Comparison of ENCODE assay signal across 8 mouse cellular contexts in genomic region chr2:52425523-52425795, GRCm38 (mm10). TPM values are rescaled to one million over a fixed set of nuclear protein-coding genes. Genes with fewer than 3 reads are reported as not detected.
DNase-seq lines count a peak whose midpoint lies in the region; ATAC-seq and TF ChIP-seq lines count a peak whose summit lies in the region.

No protein-coding gene starts in this region.

- TF ChIP-seq CTCF in C2C12 (IDR thresholded peaks at IDR 0.05; ENCODE audit: control insufficient read depth, insufficient read depth, insufficient read length), result no peak
- TF ChIP-seq CTCF in liver, embryonic 14.5 days (IDR thresholded peaks at IDR 0.05; ENCODE audit: low read depth), result no peak

- H3K4me2 ChIP-seq in heart, embryonic 16.5 days (ENCODE audit: low read depth, low read length), result peak overlapping the region; percentile 80
- H3K4me2 ChIP-seq in liver, embryonic 14.5 days (ENCODE audit: low read depth), result peak overlapping the region; percentile 78

- peaks cover 3% of the 10 kb centered on the region; the same call in 1 of the 2 replicates for H3K36me3 ChIP-seq in erythroblast, embryonic 14.5 days (ENCODE audit: control insufficient read depth)
- peaks cover 3% of the 10 kb centered on the region for H3K36me3 ChIP-seq in C2C12 (ENCODE audit: control insufficient read depth, insufficient read depth)
- H3K36me3 ChIP-seq in heart, embryonic 16.5 days (ENCODE audit: control insufficient read depth, insufficient read depth), result no peaks in the 10 kb centered on the region
- H3K36me3 ChIP-seq in liver, embryonic 14.5 days (replicated peaks; ENCODE audit: control insufficient read depth, insufficient read depth, low read depth), result no peaks in the 10 kb centered on the region

- peak overlapping the region; percentile 95 for H3K4me3 ChIP-seq in erythroblast, embryonic 14.5 days (replicated peaks)
- H3K4me3 ChIP-seq in C2C12 (ENCODE audit: insufficient read depth, poor library complexity, severe bottlenecking), result peak overlapping the region; percentile 98
- peak overlapping the region; percentile 100 for H3K4me3 ChIP-seq in heart, embryonic 16.5 days (ENCODE audit: low read length)
- peak overlapping the region; percentile 72 to 96 for H3K4me3 ChIP-seq in liver, embryonic 14.5 days (ENCODE audit: insufficient read depth in 1 of 2, low read depth in 2 of 2, low read length in 2 of 2)

- no peak for DNase-seq in liver, embryonic 14.5 days (ENCODE audit: low read depth in 3 of 3, low spot score in 3 of 3)
- no peak for DNase-seq in cerebellum, adult 18-20 months
- no peak for DNase-seq in left cerebral cortex, adult 8-10 months (ENCODE audit: low spot score in 2 of 2)
- no peak for DNase-seq in adrenal gland, adult (ENCODE audit: inconsistent age in 2 of 2, low spot score in 1 of 2)

- TF ChIP-seq EP300 in liver, embryonic 14.5 days (IDR thresholded peaks at IDR 0.05; ENCODE audit: low read depth), result no peak

- ATAC-seq in erythroblast, adult 5-6 weeks (replicated peaks; ENCODE audit: low FRiP score, poor library complexity, severe bottlenecking), result no peak
- no peak for ATAC-seq in heart, embryonic 16.5 days (replicated peaks; ENCODE audit: extremely low read depth, insufficient read depth, low FRiP score)
- no peak for ATAC-seq in liver, embryonic 14.5 days (ENCODE audit: insufficient read depth)

- 21% methylated on average over 10 of the region's 10 CpGs for WGBS in heart, embryonic 16.5 days
- 21% methylated on average over 10 of the region's 10 CpGs for WGBS in liver, embryonic 14.5 days (ENCODE audit: insufficient replicate concordance)

- H3K79me3 ChIP-seq in C2C12 (ENCODE audit: low read depth), result peaks cover 41% of the 10 kb centered on the region

- peaks cover 35% of the 10 kb centered on the region for H3K4me1 ChIP-seq in erythroblast, embryonic 14.5 days (ENCODE audit: control insufficient read depth)
- H3K4me1 ChIP-seq in heart, embryonic 16.5 days (ENCODE audit: control insufficient read depth, insufficient read depth, low read length), result peaks cover 31% of the 10 kb centered on the region
- peaks cover 19 to 31% of the 10 kb centered on the region in 2 experiments for H3K4me1 ChIP-seq in liver, embryonic 14.5 days (replicated peaks; ENCODE audit: control insufficient read depth in 2 of 2, insufficient read depth in 2 of 2, low read length in 1 of 2)

- peaks cover 42% of the 10 kb centered on the region for H3K79me2 ChIP-seq in C2C12 (ENCODE audit: control insufficient read depth, insufficient read depth)

- H3K27ac ChIP-seq in heart, embryonic 16.5 days (ENCODE audit: low read length), result peak overlapping the region; percentile 77
- H3K27ac ChIP-seq in liver, embryonic 14.5 days, result peak overlapping the region; percentile 1; the same call in 1 of the 2 replicates

- H3ac ChIP-seq in C2C12 (ENCODE audit: control insufficient read depth, insufficient read length, low read depth), result peak overlapping the region; percentile 1

- peak overlapping the region; percentile 99 for H3K9ac ChIP-seq in heart, embryonic 16.5 days (ENCODE audit: low read length)
- H3K9ac ChIP-seq in liver, embryonic 14.5 days (replicated peaks), result peak overlapping the region; percentile 84

- peaks cover 20% of the 10 kb centered on the region for H3K27me3 ChIP-seq in erythroblast, embryonic 14.5 days (ENCODE audit: control insufficient read depth)
- H3K27me3 ChIP-seq in C2C12 (ENCODE audit: control insufficient read depth, insufficient read depth, insufficient read length), result no peaks in the 10 kb centered on the region
- H3K27me3 ChIP-seq in heart, embryonic 16.5 days (ENCODE audit: control insufficient read depth, insufficient read depth, low read length), result no peaks in the 10 kb centered on the region
- no peaks in the 10 kb centered on the region for H3K27me3 ChIP-seq in liver, embryonic 14.5 days (ENCODE audit: control insufficient read depth, insufficient read depth, low read length)

- H3K9me3 ChIP-seq in erythroblast, embryonic 14.5 days (ENCODE audit: control insufficient read depth, low read length), result no peaks in the 10 kb centered on the region
- no peaks in the 10 kb centered on the region for H3K9me3 ChIP-seq in heart, embryonic 16.5 days (replicated peaks; ENCODE audit: control insufficient read depth, low read length)
- no peaks in the 10 kb centered on the region for H3K9me3 ChIP-seq in liver, embryonic 14.5 days (ENCODE audit: control insufficient read depth, low read length)

TF ChIP-seq in C2C12, 6 proteins besides CTCF, POLR2A, EP300 and RAD21:
- TF ChIP-seq FOSL1 (IDR thresholded peaks at IDR 0.05; ENCODE audit: insufficient read depth, low read length, poor library complexity, severe bottlenecking) (no peak), MYOG (IDR thresholded peaks at IDR 0.05; ENCODE audit: control insufficient read depth, extremely low read depth, insufficient read length) (no peak), MAX (IDR thresholded peaks at IDR 0.05) (no peak), CEBPB (IDR thresholded peaks at IDR 0.05; ENCODE audit: low read depth) (no peak), USF1 (IDR thresholded peaks at IDR 0.05; ENCODE audit: low read depth) (no peak), MYOD1 (IDR thresholded peaks at IDR 0.05; ENCODE audit: control insufficient read depth, insufficient read length, low read depth) (no peak)
TF ChIP-seq in C2C12: peak in this region for 0.

RNA-seq across cellular contexts. Expression of gene Arl5a, which starts 0.8 kb away (rescaled TPM):
- polyA plus RNA-seq in erythroblast, embryonic 14.5 days (2012), result 0.29 and 0.35 TPM in 2 replicates
- total RNA-seq in erythroblast, adult 5-6 weeks (2015; ENCODE audit: low replicate concordance), result 9.6 and 11.1 TPM in 2 replicates
- total RNA-seq in erythroblast, adult 5-6 weeks (2017; ENCODE audit: low replicate concordance), result 7.1 and 12.8 TPM in 2 replicates
- 8.8 TPM for polyA plus RNA-seq in C2C12 (2012; fragmentation: generic; extraction: Trizol)
- 43.2 and 45.7 TPM in 2 replicates for polyA plus RNA-seq in heart, embryonic 16.5 days (2015; fragmentation: Nextera tagmentation; extraction: Ambion mirVana)
- 12.9 and 18.2 TPM in 2 replicates for polyA plus RNA-seq in liver, embryonic 14.5 days (2012; rRNA removed)
- polyA plus RNA-seq in liver, embryonic 14.5 days (2014; fragmentation: Nextera tagmentation; extraction: Ambion mirVana), result 34.9 and 42.0 TPM in 2 replicates
- 10 to 100 TPM; 50.3 to 61.0 (median 54.9) TPM for total RNA-seq in left cerebral cortex, adult 8-10 months (2022)

RNA-seq across cellular contexts. Expression of gene Neb, which starts 47.2 kb away (rescaled TPM):
- not detected in 2 replicates for polyA plus RNA-seq in erythroblast, embryonic 14.5 days (2012)
- not detected in 2 replicates for total RNA-seq in erythroblast, adult 5-6 weeks (2015; ENCODE audit: low replicate concordance)
- total RNA-seq in erythroblast, adult 5-6 weeks (2017; ENCODE audit: low replicate concordance), result not detected in 2 replicates
- 0.14 TPM for polyA plus RNA-seq in C2C12 (2012; fragmentation: generic; extraction: Trizol)
- polyA plus RNA-seq in heart, embryonic 16.5 days (2015; fragmentation: Nextera tagmentation; extraction: Ambion mirVana), result 3.5 and 7.8 TPM in 2 replicates
- 0.12 and 0.13 TPM in 2 replicates for polyA plus RNA-seq in liver, embryonic 14.5 days (2012; rRNA removed)
- polyA plus RNA-seq in liver, embryonic 14.5 days (2014; fragmentation: Nextera tagmentation; extraction: Ambion mirVana), result 0.14 and 0.18 TPM in 2 replicates
- total RNA-seq in left cerebral cortex, adult 8-10 months (2022), result 1 to 10 TPM; 1.2 to 5.0 (median 2.2) TPM
